Mouse (Mus musculus): ENCODE measurements around the gene Rnf182. TPM values are rescaled to one million over a fixed set of nuclear protein-coding genes. Genes with fewer than 3 reads are reported as not detected.
A peak's percentile ranks its signal among the peaks of the same experiment; 100 is the strongest.

Gene Rnf182
- 1 to 10 TPM; 1.7 to 2.5 TPM for total RNA-seq (2021)
- long read RNA-seq, experiment 1, partial matches to known transcripts = 0 of 2 reads
- long read RNA-seq, experiment 1, other reads (novel, unspliced or antisense) = 1 of 2 reads
- long read RNA-seq, experiment 2, partial matches to known transcripts = 1 of 2 reads
- long read RNA-seq, experiment 2, other reads (novel, unspliced or antisense) = 0 of 2 reads

GRCm38 (mm10) chr13:43615577-43616254 lies at the start of gene Rnf182:
TSS of gene Rnf182 (plus strand) at chr13:43615710.
- peak; percentile 83 for DNase-seq

DNA sequence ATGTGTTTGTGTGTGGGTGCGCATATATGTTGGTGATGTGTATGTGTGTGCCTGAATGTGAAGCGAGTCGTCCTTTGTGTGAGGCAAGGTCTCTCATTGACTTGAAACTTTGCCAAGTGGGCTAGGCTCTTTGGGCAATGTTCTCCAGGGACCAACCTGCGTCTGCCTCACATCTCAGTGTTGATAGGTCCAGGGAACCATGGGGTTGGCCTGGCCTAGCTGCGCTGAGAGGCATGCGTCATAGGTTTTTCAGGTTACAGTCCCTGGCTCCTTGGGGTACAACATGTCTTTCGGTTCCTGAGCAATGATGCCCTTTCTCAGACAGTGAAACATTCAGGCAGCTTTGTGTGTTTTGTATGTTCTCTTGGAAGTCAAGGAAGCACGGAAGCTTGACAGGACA lies 49.3 kb upstream of the Rnf182 start:
- no peak for DNase-seq

DNA sequence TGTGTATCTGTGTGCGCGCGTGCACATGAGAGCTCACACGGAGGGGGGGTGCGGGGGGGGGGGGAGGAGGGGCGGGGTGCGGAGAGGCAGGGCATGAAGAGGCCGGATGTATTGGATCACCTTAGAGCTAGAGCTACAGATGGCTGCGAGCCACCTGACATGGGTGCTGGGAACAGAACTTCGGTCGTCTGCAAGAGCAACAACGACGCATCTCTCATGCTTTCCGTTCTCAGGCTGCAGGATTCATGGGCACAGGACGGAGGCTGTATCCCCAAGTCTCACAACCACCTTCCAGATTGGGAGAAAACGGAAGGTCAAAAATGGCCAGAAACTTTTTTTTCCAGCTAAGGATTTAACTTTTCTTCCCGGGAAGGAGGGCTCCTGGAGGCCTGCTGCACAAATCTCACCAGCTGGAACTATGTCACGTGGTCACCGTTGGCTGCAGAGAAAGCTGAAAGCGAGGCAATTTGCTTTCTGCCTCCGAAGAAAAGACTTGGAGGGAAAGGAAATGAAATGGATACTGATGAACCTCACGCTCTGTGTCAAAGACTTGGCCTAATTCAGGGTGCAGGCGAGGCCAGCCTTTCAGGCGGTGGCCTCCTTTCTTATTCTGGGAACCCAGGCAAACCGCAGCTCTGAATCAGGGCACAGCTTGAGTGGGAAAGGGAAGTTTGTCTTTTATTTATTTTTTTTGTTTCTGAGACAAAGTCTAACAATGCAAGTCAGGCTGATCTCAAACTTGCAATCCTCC lies 48.2 kb upstream of the Rnf182 start:
- DNase-seq = no peak

GRCm38 (mm10) chr13:43573979-43574378 lies 41.5 kb upstream of the Rnf182 start:
- DNase-seq = no peak

GRCm38 (mm10) chr13:43575431-43575830 lies 40.1 kb upstream of the Rnf182 start:
- no peak for DNase-seq

GRCm38 (mm10) chr13:43577254-43577653 lies 38.3 kb upstream of the Rnf182 start:
- DNase-seq = no peak

- no peak for DNase-seq
Observed at GRCm38 (mm10) chr13:43577766-43578165, 37.7 kb upstream of the Rnf182 start.

GRCm38 (mm10) chr13:43579740-43580139 lies 35.8 kb upstream of the Rnf182 start:
- peak; percentile 65 for DNase-seq

DNA sequence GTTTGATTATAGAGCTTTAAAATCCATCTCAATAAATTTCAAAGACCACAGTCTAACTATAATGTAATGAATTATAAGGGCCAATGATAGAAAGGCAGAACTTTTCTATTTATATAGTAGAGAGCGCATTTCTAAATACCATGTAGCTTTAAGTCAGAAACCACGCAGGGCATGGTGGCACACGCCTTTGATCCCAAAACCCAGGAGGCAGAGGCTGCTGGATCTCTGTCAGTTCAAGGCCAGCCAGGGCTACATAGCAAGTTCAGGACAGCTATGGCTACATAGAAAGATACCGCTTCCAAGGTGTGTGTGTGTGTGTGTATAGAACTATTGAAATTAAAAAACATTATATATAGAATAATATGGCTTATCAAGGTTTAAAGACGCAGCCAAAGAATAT lies 34.8 kb upstream of the Rnf182 start:
- DNase-seq = no peak

DNA sequence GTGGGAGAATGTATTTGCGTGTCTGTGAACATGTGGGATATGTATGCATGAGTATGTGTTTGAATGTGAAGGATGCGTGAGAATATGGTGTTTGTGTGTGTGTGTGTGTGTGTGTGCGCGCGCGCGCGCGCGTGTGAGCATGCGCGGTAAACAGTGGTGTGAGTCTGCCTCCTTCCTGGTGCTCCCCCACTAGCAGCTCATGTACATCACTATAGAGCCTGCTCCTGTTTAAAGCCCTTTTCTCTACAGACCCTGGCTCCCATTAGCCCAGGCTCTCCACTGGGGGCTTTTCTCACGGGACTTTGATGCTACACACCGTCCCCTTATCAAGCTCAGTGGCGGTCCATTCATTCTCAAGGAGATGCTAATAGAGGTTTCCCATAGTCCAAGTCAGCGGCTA lies 32.5 kb upstream of the Rnf182 start:
- DNase-seq = no peak

DNA sequence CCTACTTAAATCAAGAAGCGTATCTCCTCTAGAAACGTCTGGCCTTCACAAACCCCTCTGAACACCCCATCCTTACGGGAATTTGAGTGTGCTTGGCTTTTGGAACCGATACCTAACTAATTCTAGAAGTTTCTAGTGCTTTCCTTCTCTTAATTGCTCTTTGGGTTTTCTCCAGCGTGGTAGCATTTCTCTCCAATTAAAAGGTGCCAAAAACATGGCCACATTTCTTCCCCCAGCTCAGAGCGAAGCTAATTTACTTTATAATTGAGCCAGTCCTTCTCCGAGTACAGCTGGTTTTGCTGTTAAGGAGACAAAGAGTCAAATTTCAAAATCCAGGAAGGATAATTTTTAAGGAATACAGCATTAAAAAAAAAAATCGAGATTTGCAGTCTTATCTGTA lies 32.0 kb upstream of the Rnf182 start:
- DNase-seq = no peak

DNA sequence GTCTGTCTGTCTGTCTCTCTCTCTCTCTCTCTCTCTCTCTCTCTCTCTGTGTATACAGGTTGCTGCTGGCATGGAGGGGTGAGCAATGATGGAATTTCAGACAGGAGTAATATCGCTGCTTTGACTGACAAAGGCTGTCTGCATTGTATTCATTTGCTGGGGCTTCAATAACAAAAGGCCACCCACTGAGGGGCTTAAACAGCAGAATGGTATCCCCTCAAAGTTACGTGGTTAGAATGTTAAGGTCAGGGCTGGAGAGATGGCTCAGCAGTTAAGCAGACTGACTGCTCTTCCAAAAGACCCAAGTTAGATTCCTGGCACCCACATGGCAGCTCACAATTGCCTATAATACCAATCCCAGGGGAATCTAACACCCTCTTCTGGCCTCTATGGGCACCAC lies 30.2 kb upstream of the Rnf182 start:
- no peak for DNase-seq

- no peak for DNase-seq
Observed at GRCm38 (mm10) chr13:43586966-43587365, 28.5 kb upstream of the Rnf182 start.

GRCm38 (mm10) chr13:43587844-43588840 lies 27.4 kb upstream of the Rnf182 start:
- DNase-seq = peak; percentile 26

DNA sequence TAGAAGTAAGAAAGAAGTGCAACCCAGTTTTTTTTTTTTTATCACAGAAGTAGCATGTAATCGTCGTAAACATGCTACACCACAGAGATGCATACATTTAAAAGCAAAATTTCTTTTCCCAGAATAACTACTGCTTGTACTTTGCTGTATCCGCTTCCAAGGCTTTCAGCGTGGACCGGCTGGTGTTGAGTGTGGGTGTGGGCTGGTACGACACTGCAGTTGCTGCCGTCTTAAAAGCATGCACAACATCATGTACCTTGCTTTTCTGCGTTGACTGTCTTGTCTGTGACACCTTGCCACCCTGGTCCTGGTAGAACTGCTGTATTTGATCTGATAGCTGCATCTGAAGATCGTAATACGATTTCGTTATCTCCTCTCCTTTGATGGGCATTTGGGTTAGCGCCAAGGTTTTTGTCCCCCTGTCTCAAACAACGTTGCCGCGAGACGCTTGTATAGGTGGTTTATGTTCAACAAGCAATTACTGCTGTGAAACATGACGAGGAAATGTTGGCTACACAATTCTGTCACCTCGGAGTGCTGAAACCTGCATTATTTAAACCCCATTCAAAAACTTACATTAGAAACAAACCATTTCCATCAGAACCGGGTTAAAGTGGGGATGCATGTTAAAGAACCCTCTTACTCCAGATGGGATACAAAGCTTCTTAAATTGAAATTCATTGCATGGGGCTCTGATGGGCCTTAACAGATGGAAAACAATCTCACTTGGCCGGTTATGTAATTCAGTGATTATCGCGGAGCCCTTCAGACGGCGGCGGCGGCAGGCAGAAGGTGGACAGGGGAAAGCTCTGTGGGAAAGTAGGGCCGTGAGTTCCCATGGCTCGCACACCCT lies 23.5 kb upstream of the Rnf182 start:
- no peak for DNase-seq

DNA sequence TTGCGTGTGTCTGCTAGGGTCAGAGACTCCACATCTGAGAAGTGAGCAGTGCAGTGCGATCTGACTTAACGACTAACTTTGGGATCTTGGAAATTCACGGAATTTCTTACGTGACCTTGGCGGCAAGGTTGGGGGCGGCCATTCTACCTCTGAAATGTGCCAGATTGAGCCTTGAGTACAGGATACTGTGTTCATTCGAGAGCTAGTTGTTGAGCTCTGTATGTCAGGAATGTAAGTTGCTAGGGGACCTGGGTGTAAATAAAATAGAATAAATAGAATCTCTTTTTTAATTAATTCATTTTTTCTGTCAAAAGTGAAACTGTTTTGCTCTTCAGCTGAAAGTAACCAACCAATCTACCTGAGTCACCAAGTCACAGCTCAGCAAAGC lies 22.8 kb upstream of the Rnf182 start:
- DNase-seq = no peak

DNA sequence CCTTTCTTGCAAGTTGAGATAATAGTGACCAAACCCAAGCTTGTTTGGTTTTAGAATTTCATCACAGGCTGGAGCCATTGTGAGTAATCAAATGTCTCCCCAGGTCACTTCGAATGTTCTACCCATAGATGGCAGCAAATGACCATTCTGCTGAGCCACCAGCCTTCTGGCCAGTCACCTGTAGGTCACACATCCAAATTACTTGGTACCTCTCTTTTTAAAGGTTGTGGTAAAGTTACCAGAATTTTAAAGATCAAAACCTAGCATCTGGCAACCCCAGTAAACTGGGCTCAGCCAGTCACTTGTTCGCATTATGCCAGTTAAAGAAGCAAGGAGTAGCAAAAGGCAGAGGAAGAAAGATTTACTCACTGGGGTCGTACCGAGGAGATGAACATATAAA lies 19.6 kb upstream of the Rnf182 start:
- DNase-seq = peak; percentile 74

DNA sequence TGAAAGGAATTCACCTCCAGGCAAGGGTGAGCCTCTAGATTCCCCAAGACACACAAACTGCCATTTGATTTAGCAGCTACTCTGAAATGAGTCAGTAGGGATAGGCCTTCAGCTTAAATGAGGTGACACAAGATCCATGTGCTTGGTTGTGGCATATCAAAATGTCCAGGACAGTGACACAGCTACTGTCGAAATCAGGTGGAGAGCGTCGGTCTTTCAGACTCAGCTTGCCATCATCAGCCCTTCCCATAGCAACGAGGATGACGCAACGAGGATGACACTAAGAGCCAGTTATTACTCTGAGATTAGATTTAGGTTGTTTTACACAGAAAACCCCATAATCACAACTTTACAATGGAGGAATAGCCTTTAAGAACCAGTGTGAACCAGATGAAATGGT lies 14.5 kb upstream of the Rnf182 start:
- DNase-seq = no peak

DNA sequence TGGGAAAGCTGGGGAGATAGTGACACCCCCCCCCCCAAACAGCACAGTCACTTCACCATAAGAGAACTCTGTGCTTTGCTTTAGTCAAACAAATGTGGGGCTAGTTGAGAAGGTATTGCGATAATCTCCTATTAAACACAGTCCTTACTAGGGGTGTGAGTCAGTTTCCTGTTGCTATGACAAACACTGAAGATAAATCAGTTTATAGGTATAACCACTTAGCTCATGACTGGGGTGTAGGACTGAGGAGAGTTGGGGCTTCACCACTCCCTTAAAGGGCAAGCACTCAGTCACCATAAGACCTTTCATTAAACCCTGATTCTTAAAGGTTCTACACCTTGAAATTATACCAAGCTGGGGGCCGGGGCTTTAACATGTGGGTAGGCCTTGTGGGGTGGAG lies 13.1 kb upstream of the Rnf182 start:
- DNase-seq = no peak

- no peak for DNase-seq
Observed at GRCm38 (mm10) chr13:43603042-43603441, 12.5 kb upstream of the Rnf182 start.

DNA sequence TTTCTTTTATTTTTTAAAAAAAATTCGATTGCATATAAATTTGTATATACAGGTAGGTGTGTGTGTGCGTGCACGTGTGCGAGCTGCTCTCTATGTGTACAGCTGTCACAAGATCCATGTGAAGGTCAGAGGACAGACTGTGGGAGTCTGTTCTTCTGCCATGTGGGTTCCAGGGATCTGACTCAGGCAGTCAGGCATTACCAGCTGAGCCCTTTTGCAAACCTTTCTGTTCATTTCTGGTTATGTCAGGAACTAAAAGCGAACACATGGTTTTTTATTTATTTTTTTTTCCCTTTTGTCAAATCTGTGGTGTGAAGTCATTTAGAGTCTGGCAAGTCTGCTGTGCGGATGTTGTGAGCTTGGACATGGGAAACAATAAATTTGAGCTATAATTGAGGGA lies 6.7 kb upstream of the Rnf182 start:
- DNase-seq = no peak
